Mouse (Mus musculus) midbrain, embryonic 12.5 days (tissue): ENCODE measurements around the gene Gm21958. TPM values are rescaled to one million over a fixed set of nuclear protein-coding genes. Genes with fewer than 3 reads are reported as not detected.

Experiments
- ATAC-seq: fragments of 200-750 bp; cut with Nextera tagmentation; 2 replicates; pipeline ENCODE4 v1.8.0; 2017; ENCODE audit warnings: low read depth, moderate TSS enrichment, moderate library complexity; ENCODE audit not compliant: low FRiP score
- H3K27ac ChIP-seq: fragments of 300-500 bp; sonication (generic); replicated peaks from 2 replicates; pipeline ENCODE4 v1.5.1; 2016; ENCODE audit warnings: mild to moderate bottlenecking
- H3K27me3 ChIP-seq: fragments of 300-500 bp; sonication (generic); 2 replicates; pipeline ENCODE4 v1.6.1; 2016; ENCODE audit warnings: mild to moderate bottlenecking
- H3K36me3 ChIP-seq: fragments of 300-500 bp; sonication (generic); 2 replicates; pipeline ENCODE4 v1.6.1; 2016
- H3K4me1 ChIP-seq: fragments of 300-500 bp; sonication (generic); 2 replicates; pipeline ENCODE4 v1.6.1; 2016
- H3K4me2 ChIP-seq: fragments of 300-500 bp; sonication (generic); replicated peaks from 2 replicates; pipeline ENCODE4 v1.6.1; 2016; ENCODE audit warnings: mild to moderate bottlenecking, moderate library complexity
- H3K4me3 ChIP-seq: fragments of 300-500 bp; sonication (generic); 2 replicates; pipeline ENCODE4 v1.5.1; 2016; ENCODE audit warnings: mild to moderate bottlenecking
- H3K9ac ChIP-seq: fragments of 300-500 bp; sonication (generic); replicated peaks from 2 replicates; pipeline ENCODE4 v1.6.1; 2016; ENCODE audit warnings: mild to moderate bottlenecking, moderate library complexity
- H3K9me3 ChIP-seq: fragments of 300-500 bp; sonication (generic); 2 replicates; pipeline ENCODE4 v1.6.1; 2016; ENCODE audit warnings: mild to moderate bottlenecking
- WGBS: fragments of 180-500 bp; shearing (Covaris S2); methylation state at CpG from one replicate; pipeline ENCODE4 v1.1.7; 2016; 5-methylcytosine and 5-hydroxymethylcytosine counted together
- polyA plus RNA-seq: library from polyadenylated mRNA; unstranded; fragments of >200 nt; fragmentation: Nextera tagmentation; extraction: Ambion mirVana; gene quantifications from 2 replicates; pipeline ENCODE4 v1.2.1, GENCODE M21; 2016

Gm21958 gene
- polyA plus RNA-seq, 1 experiment from 2014 or later = 1.5 TPM

DNA sequence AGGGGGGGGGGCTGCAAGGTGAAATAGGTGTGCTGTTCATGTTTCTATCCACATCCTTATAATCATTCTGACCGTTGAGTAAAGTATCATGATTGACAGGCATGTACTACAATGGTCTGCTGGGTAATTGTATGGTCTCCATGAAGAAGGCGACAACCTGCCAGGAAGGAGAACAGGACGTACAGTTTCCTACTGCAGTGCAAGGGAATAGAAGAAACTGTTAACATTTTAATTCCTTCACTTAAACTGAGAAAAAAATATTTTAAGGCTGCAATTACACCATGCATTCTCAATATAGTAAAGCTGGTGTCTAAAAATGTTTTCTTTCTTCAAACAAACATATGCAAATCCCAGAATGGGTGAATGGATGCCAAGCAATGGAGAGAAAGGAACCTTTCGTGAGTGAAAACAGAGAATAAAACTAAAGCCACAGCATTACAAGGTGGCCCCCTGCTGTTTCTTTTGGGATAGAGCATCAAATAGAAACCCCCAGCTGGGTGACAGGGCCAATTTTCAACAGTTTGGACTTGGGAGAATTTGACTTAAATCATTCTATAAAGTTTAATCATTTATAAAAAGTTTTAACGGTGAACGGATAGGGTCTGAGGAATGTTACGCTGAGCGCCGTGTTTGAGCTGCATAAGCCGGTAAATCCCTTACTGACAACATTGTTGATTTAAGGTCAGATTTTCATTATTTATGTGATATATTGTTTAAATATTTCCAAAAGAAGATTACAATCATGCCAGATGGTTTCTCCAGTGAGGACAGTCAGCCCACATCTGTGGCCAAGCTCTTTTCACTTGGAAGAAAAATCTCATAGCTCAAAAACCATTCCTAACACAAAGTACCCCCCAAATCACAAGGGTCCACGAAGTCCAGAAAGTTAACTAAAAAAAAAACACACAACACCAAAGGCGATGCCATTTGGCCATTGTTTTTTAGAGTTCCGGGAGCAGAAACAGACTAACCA, 41.3 kb downstream of the Gm21958 start:
- H3K36me3 ChIP-seq = no peaks in the 10 kb centered on the region
- H3K27me3 ChIP-seq = no peaks in the 10 kb centered on the region
- WGBS = 53% methylated on average over 13 of the region's 13 CpGs
- H3K9ac ChIP-seq = no peak overlapping the region
- no peak overlapping the region for H3K4me3 ChIP-seq
- no peak overlapping the region for H3K4me2 ChIP-seq
- no peak for ATAC-seq
- H3K4me1 ChIP-seq = no peaks in the 10 kb centered on the region
- H3K27ac ChIP-seq = no peak overlapping the region
- no peaks in the 10 kb centered on the region for H3K9me3 ChIP-seq

GRCm38 (mm10) chr3:54672111-54672510, 42.0 kb downstream of the Gm21958 start:
- Histone ChIP-seq H3K36me3 (no peaks in the 10 kb centered on the region), H3K4me3 (no peak overlapping the region), H3K27me3 (no peaks in the 10 kb centered on the region), H3K4me1 (no peaks in the 10 kb centered on the region), H3K9me3 (no peaks in the 10 kb centered on the region), H3K4me2 (no peak overlapping the region), H3K27ac (no peak overlapping the region), H3K9ac (no peak overlapping the region)
- no peak for ATAC-seq
- 86% methylated on average over 3 of the region's 3 CpGs for WGBS

- WGBS = 86% methylated on average over 6 of the region's 6 CpGs
- no peaks in the 10 kb centered on the region for H3K9me3 ChIP-seq
- no peak overlapping the region for H3K9ac ChIP-seq
- no peak overlapping the region for H3K4me3 ChIP-seq
- no peaks in the 10 kb centered on the region for H3K27me3 ChIP-seq
- H3K4me1 ChIP-seq = no peaks in the 10 kb centered on the region
- H3K27ac ChIP-seq = no peak overlapping the region
- no peak for ATAC-seq
- no peaks in the 10 kb centered on the region for H3K36me3 ChIP-seq
- H3K4me2 ChIP-seq = no peak overlapping the region
Observed at GRCm38 (mm10) chr3:54669559-54669958, 44.6 kb downstream of the Gm21958 start.

GRCm38 (mm10) chr3:54668722-54669121, 45.4 kb downstream of the Gm21958 start:
- H3K9ac ChIP-seq = no peak overlapping the region
- no peaks in the 10 kb centered on the region for H3K9me3 ChIP-seq
- no peaks in the 10 kb centered on the region for H3K27me3 ChIP-seq
- 84% methylated on average over 6 of the region's 6 CpGs for WGBS
- H3K27ac ChIP-seq = no peak overlapping the region
- H3K4me1 ChIP-seq = no peaks in the 10 kb centered on the region
- H3K36me3 ChIP-seq = no peaks in the 10 kb centered on the region
- H3K4me3 ChIP-seq = no peak overlapping the region
- no peak for ATAC-seq
- H3K4me2 ChIP-seq = no peak overlapping the region

DNA sequence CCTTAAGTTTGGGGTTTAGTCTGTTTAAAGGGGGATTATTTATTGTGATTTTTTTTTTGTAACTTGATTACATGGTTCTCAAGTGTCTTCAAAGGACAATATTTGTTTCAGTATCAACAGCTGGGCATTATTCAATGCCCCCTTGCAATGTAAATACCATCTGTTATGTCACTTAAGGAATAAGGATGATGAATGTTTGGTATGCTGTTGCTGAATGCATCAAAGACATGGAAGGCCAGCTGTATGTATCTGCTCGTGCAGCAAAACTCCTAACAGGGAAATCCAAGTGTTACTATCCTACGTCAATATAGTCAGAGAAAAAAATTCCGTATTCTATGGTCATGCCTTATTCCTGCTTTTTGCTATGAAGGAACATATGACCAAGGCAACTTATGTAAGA, 46.0 kb downstream of the Gm21958 start:
- H3K4me1 ChIP-seq = no peaks in the 10 kb centered on the region
- H3K9me3 ChIP-seq = no peaks in the 10 kb centered on the region
- H3K27ac ChIP-seq = no peak overlapping the region
- ATAC-seq = no peak
- H3K27me3 ChIP-seq = no peaks in the 10 kb centered on the region
- H3K4me2 ChIP-seq = no peak overlapping the region
- H3K36me3 ChIP-seq = no peaks in the 10 kb centered on the region
- WGBS = 84% methylated on average over 3 of the region's 3 CpGs
- no peak overlapping the region for H3K4me3 ChIP-seq
- no peak overlapping the region for H3K9ac ChIP-seq

Other genes with a start within 250 kb of the Gm21958 start
- 115 and 129 TPM in 2 replicates for gene Supt20, start 21.5 kb downstream of the Gm21958 start, polyA plus RNA-seq
- 109 and 123 TPM in 2 replicates for gene Exosc8, start 21.0 kb upstream of the Gm21958 start, polyA plus RNA-seq
- 44.1 and 46.4 TPM in 2 replicates for gene Alg5, start 21.2 kb upstream of the Gm21958 start, polyA plus RNA-seq
- 0.24 and 0.33 TPM in 2 replicates for gene Smad9, start 41.2 kb upstream of the Gm21958 start, polyA plus RNA-seq
- 56.5 and 62.8 TPM in 2 replicates for gene Rfxap, start 93.4 kb upstream of the Gm21958 start, polyA plus RNA-seq
- gene Sertm1, start 201.5 kb upstream of the Gm21958 start, polyA plus RNA-seq = 0.15 and 0.33 TPM in 2 replicates